9 mouse cellular contexts compared by ENCODE assay signal in genomic region chr12:103325156-103325857, GRCm38 (mm10). TPM values are rescaled to one million over a fixed set of nuclear protein-coding genes. Genes with fewer than 3 reads are reported as not detected.
DNase-seq lines count a peak whose midpoint lies in the region; ATAC-seq and TF ChIP-seq lines count a peak whose summit lies in the region.
"Had no signal": no experiment of that assay in that cellular context is flagged by ENCODE, and none has a peak within 500 bp of the region (broad histone marks: within the 10 kb centered on the region; RNA-seq: fewer than 3 reads in every experiment).

No protein-coding gene starts in this region.

- H3K9me3 ChIP-seq in MEL (replicated peaks; ENCODE audit: insufficient read depth, low read length): no peaks in the 10 kb centered on the region
- H3K9me3 ChIP-seq in hindbrain, embryonic 12.5 days (replicated peaks): no peaks in the 10 kb centered on the region
- H3K9me3 ChIP-seq in lung, postnatal 0 days (ENCODE audit: low read length): no peaks in the 10 kb centered on the region

- peak; percentile 95 for ATAC-seq in hindbrain, embryonic 12.5 days (ENCODE audit: low FRiP score)
- ATAC-seq in lung, postnatal 0 days: peak; percentile 93

- H3K4me2 ChIP-seq in hindbrain, embryonic 12.5 days (replicated peaks): peak overlapping the region; percentile 61
- peak overlapping the region; percentile 47 for H3K4me2 ChIP-seq in lung, postnatal 0 days (replicated peaks; ENCODE audit: low read depth, low read length)

- no peak for TF ChIP-seq POLR2A in MEL (IDR thresholded peaks at IDR 0.05; ENCODE audit: control insufficient read depth in 1 of 2, insufficient read depth in 1 of 2, low read depth in 1 of 2, low read length in 2 of 2, poor library complexity in 1 of 2)

- no peak overlapping the region for H3K27ac ChIP-seq in MEL (ENCODE audit: control insufficient read depth, low read depth, low read length)
- H3K27ac ChIP-seq in hindbrain, embryonic 12.5 days: no peak overlapping the region
- H3K27ac ChIP-seq in lung, postnatal 0 days (ENCODE audit: low read length): no peak overlapping the region

- H3K9ac ChIP-seq in MEL (ENCODE audit: control insufficient read depth, low read depth, low read length, poor library complexity, severe bottlenecking): no peak overlapping the region
- peak overlapping the region; percentile 41; the same call in 1 of the 2 replicates for H3K9ac ChIP-seq in hindbrain, embryonic 12.5 days
- no peak overlapping the region for H3K9ac ChIP-seq in lung, postnatal 0 days (replicated peaks; ENCODE audit: low read depth)

- H3K36me3 ChIP-seq in MEL (ENCODE audit: control insufficient read depth in 1 of 2, insufficient read depth in 2 of 2, low read length in 2 of 2): no peaks in the 10 kb centered on the region
- no peaks in the 10 kb centered on the region for H3K36me3 ChIP-seq in hindbrain, embryonic 12.5 days
- no peaks in the 10 kb centered on the region for H3K36me3 ChIP-seq in lung, postnatal 0 days (ENCODE audit: insufficient read depth, low read length)

- no peaks in the 10 kb centered on the region for H3K79me2 ChIP-seq in MEL (ENCODE audit: control insufficient read depth, insufficient read depth, low read length, poor library complexity)

- peak; percentile 69 for TF ChIP-seq RAD21 in MEL (IDR thresholded peaks at IDR 0.05; ENCODE audit: low read depth, low read length)

- TF ChIP-seq CTCF in MEL (IDR thresholded peaks at IDR 0.05 in 2 of 3, conservative IDR thresholded peaks at IDR 0.05 in 1 of 3; ENCODE audit: control insufficient read depth in 1 of 3, insufficient read depth in 1 of 3, low read depth in 2 of 3, low read length in 3 of 3, poor library complexity in 1 of 3, severe bottlenecking in 1 of 3): peak; percentile 75 to 98 (median 88)
- peak; percentile 94 for TF ChIP-seq CTCF in lung, postnatal 0 days (IDR thresholded peaks at IDR 0.05)

- H3K27me3 ChIP-seq in MEL (ENCODE audit: control insufficient read depth in 1 of 2, insufficient read depth in 2 of 2, low read length in 2 of 2): no peaks in the 10 kb centered on the region
- H3K27me3 ChIP-seq in hindbrain, embryonic 12.5 days: peaks cover 77% of the 10 kb centered on the region
- peaks cover 7% of the 10 kb centered on the region; the same call in 1 of the 2 replicates for H3K27me3 ChIP-seq in lung, postnatal 0 days (replicated peaks; ENCODE audit: insufficient read depth, low read length)

- peak; percentile 66 for DNase-seq in MEL (ENCODE audit: low read depth, low spot score)
- DNase-seq in cerebellum, adult 9-11 months: peak; percentile 78
- peak; percentile 82 to 86 for DNase-seq in frontal cortex, postnatal 10 days (ENCODE audit: low spot score in 2 of 2)
- peak; percentile 90 to 92 for DNase-seq in layer of hippocampus, postnatal 10 days (ENCODE audit: low spot score in 2 of 2)
- DNase-seq in lung, postnatal 0 days (ENCODE audit: low spot score): peak; percentile 93
- DNase-seq in ovary, postnatal 36 days (ENCODE audit: low spot score): peak; percentile 84
- peak; percentile 96 for DNase-seq in thymus, postnatal 14 days

- no peak for TF ChIP-seq EP300 in MEL (IDR thresholded peaks at IDR 0.05; ENCODE audit: low read depth in 1 of 2, low read length in 2 of 2)
- TF ChIP-seq EP300 in lung, postnatal 0 days (IDR thresholded peaks at IDR 0.05): no peak

- WGBS in hindbrain, embryonic 12.5 days: 7% methylated on average over 60 of the region's 60 CpGs
- 7% methylated on average over 58 of the region's 60 CpGs for WGBS in lung, postnatal 0 days

- H3K4me3 ChIP-seq in MEL (ENCODE audit: control insufficient read depth in 1 of 2, insufficient read depth in 1 of 2, low read depth in 2 of 2, low read length in 2 of 2): no peak overlapping the region
- peak overlapping the region; percentile 37 for H3K4me3 ChIP-seq in hindbrain, embryonic 12.5 days
- 0 out of 2 replicates have a peak overlapping the region, but pooled peaks have one; percentile 12 for H3K4me3 ChIP-seq in lung, postnatal 0 days (ENCODE audit: low read depth, low read length)
- H3K4me3 ChIP-seq: myocyte had no signal

- no peaks in the 10 kb centered on the region for H3K4me1 ChIP-seq in MEL (ENCODE audit: control insufficient read depth in 1 of 2, insufficient read depth in 2 of 2, low read length in 2 of 2)
- peaks cover 9% of the 10 kb centered on the region for H3K4me1 ChIP-seq in hindbrain, embryonic 12.5 days
- H3K4me1 ChIP-seq in lung, postnatal 0 days (ENCODE audit: insufficient read depth, low read depth, low read length): no peaks in the 10 kb centered on the region

TF ChIP-seq in MEL, 35 proteins besides CTCF, POLR2A, EP300 and RAD21:
- TF ChIP-seq JUND (IDR thresholded peaks at IDR 0.05; ENCODE audit: low read depth, low read length) (no peak), SMC3 (IDR thresholded peaks at IDR 0.05; ENCODE audit: low read depth, low read length) (peak; percentile 90), ZKSCAN1 (IDR thresholded peaks at IDR 0.05; ENCODE audit: low read depth, low read length) (no peak), ZNF384 (IDR thresholded peaks at IDR 0.05; ENCODE audit: low read depth, low read length) (no peak), KAT2A (conservative IDR thresholded peaks at IDR 0.05; ENCODE audit: low read depth, low read length) (no peak), CHD2 (IDR thresholded peaks at IDR 0.05; ENCODE audit: low read length) (no peak), MXI1 (IDR thresholded peaks at IDR 0.05; ENCODE audit: low read depth, low read length) (no peak), ZMIZ1 (IDR thresholded peaks at IDR 0.05; ENCODE audit: low read depth, low read length) (no peak), USF1 (IDR thresholded peaks at IDR 0.05; ENCODE audit: low read depth, low read length) (no peak), ETS1 (IDR thresholded peaks at IDR 0.05; ENCODE audit: low read depth, low read length) (no peak), BHLHE40 (IDR thresholded peaks at IDR 0.05; ENCODE audit: borderline replicate concordance, low read depth, low read length) (no peak), MAZ (IDR thresholded peaks at IDR 0.05; ENCODE audit: low read depth, low read length) (no peak), UBTF (IDR thresholded peaks at IDR 0.05; ENCODE audit: borderline replicate concordance, insufficient read depth, low read depth, low read length) (no peak), CHD1 (IDR thresholded peaks at IDR 0.05; ENCODE audit: low read depth, low read length) (no peak), ZC3H11A (IDR thresholded peaks at IDR 0.05; ENCODE audit: low read depth, low read length) (peak; percentile 86)
TF ChIP-seq in MEL: peak in this region for 2.

RNA-seq across cellular contexts. Expression of gene Fam181a, which starts 14.5 kb away (rescaled TPM):
- total RNA-seq in MEL (2012; rRNA removed): not detected in 2 replicates
- polyA plus RNA-seq in MEL (2012; ENCODE audit: insufficient read depth in 1 of 2, insufficient read length in 2 of 2, low read depth in 1 of 2, low replicate concordance in 2 of 2, missing spikeins in 1 of 2): not detected
- polyA plus RNA-seq in hindbrain, embryonic 12.5 days (2016; fragmentation: Nextera tagmentation; extraction: Ambion mirVana): 13.6 and 14.4 TPM in 2 replicates
- total RNA-seq in layer of hippocampus, postnatal 10 days (2021): 1 to 10 TPM; 3.4 to 4.1 TPM
- 0.19 and 0.35 TPM in 2 replicates for polyA plus RNA-seq in lung, postnatal 0 days (2015; fragmentation: Nextera tagmentation; extraction: Ambion mirVana)
- polyA plus RNA-seq: myocyte had no signal

RNA-seq across cellular contexts. Expression of gene Asb2, which starts 30.5 kb away (rescaled TPM):
- total RNA-seq in MEL (2012; rRNA removed): not detected in 2 replicates
- polyA plus RNA-seq in MEL (2012; ENCODE audit: insufficient read depth in 1 of 2, insufficient read length in 2 of 2, low read depth in 1 of 2, low replicate concordance in 2 of 2, missing spikeins in 1 of 2): under 1 TPM in 1 of 2 experiments, not detected in 1; 0.18 TPM
- polyA plus RNA-seq in hindbrain, embryonic 12.5 days (2016; fragmentation: Nextera tagmentation; extraction: Ambion mirVana): 0.71 and 2.0 TPM in 2 replicates
- 1 to 10 TPM; 1.8 to 2.6 TPM for total RNA-seq in layer of hippocampus, postnatal 10 days (2021)
- polyA plus RNA-seq in lung, postnatal 0 days (2015; fragmentation: Nextera tagmentation; extraction: Ambion mirVana): 5.1 TPM in 2 replicates

Comparison
In these comparisons a context has a peak if more than half of its experiments do, and no peak if none do; other contexts are left out.
1. H3K4me3 ChIP-seq: peak in hindbrain, embryonic 12.5 days (single experiment) and lung, postnatal 0 days (single experiment); none in MEL (0 of 2).
2. RNA of gene Fam181a, which starts 14.5 kb away (polyA plus RNA-seq): 13.6 to 14.4 TPM in hindbrain, embryonic 12.5 days; 0.19 to 0.35 TPM in lung, postnatal 0 days and not detected in MEL; every median in the first group is over 10 times any median in the second.
3. Peak in every context shown above with its lines, with median percentiles within 50 percentile points of each other: DNase-seq.